Mouse (Mus musculus): ENCODE data around the gene Srrd. TPM values are rescaled to one million over a fixed set of nuclear protein-coding genes. Genes with fewer than 3 reads are reported as not detected.
A peak's percentile ranks its signal among the peaks of the same experiment; 100 is the strongest.

Gene Srrd
- total RNA-seq (2017): 10.3 and 20.0 TPM in 2 replicates

DNA sequence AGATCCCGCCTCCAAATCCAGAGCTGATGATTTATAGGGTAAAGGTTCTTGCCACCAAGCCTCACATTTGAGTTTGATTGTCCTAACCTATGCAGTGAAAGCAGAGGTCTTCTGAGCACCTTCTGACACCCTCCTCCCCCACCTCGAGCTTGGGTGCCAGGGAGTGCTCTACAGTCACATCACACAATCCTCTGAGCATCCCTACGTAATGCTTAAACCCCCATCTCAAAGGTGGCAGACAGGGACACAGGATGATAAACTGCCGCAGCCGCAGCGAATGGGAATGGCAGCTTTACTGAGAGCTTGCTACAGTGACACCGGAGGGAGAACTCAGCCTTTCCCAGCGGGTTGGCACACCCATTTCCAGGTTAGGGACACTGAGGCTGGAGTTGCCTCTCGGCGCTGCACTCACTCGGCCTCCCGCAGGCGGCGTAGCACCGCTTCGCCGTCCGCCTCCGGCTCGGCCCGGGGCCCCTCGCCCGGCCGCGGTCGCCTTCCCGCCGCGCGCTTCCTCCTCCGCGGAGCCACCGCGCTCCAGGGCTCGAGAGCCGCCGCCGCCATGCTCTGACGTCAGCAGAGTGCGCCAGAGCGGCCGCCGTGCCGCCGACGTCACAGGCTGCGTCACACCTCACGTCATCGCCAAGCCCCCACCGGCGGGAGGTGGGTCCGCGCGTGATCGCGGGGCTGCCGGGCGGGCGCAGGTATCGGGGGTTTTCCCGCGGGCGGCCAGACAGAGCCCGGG is at the start of gene Srrd, which contains the start of gene Hps4:
Gene Srrd (minus strand): TSS at position 578 of the 742 bp plus-strand sequence.
Gene Hps4 (plus strand): TSS at position 621 of the 742 bp plus-strand sequence.
- ATAC-seq (replicated peaks; ENCODE audit: low read depth, poor library complexity, severe bottlenecking): peak; percentile 70

DNA sequence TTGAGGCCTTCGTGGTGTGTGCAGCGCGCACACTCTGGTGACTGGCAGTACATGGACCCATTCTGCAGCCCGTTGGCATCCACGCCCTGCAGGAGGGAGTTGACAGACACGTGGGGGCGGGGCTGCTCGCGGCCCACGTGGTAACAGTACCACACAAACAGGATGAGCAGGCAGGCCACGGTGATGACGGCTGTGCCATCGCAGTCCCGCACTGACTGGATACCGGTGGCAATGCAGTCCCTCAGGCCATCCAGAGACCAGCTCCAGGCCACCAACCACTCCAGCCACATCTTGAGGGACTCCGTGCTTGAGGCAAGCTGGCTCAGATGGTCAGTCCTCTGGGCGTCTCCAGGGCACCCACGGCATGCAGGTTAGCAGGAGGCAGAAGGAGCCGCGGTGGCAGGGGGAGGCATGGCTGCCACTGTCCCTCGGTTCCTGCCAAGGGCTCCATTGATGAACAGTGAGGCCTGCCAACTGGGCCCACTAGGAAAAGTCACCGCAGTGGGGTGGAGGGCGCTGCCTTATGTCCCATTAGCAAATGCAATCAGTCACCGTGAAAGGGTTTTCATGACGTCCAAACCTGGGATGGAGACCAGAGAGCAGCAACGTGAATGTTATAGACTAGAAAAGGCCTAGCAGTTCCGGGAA is 49.0 kb upstream of the Srrd start:
- no peak for ATAC-seq (replicated peaks; ENCODE audit: low read depth, poor library complexity, severe bottlenecking)

DNA sequence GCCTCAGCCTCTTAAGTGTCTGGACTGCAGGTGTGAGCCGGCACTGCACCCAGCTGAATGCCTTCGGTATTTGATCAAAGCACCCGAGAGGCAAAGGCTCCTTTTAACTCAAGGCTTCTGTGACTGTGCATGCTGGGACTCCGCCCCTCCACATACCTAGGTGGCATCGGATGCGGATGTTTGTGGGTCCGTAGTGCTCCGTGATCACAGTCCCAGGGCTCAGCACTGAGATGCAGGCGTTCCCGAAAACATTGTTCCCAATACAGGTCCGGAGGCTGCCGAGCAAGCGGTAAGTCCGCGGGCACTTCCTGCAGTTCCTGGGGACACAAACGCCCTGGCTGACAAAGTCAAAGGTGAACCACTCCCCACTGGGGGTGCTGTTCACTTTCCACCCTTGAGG is 48.2 kb upstream of the Srrd start:
- no peak for ATAC-seq (replicated peaks; ENCODE audit: low read depth, poor library complexity, severe bottlenecking)

DNA sequence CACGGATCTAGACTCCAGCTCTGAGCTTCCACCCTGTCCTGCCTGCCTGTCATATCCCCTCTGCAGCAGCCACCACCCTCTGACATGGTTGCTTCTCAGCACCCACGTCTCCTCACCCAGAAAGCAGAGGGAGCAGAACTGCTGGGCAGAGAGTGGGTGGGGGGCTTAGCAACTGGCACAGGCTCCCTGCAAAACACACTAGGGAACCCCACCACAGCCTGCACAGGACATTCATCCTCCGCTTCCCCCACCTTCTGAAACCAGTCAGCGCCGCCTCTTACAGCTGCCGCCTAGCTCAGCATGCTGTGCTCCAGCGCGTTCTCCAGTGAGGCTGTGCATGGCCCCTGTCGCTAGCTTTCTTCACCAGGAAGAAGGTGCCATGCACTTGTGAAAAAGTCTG is 46.5 kb upstream of the Srrd start:
- ATAC-seq (replicated peaks; ENCODE audit: low read depth, poor library complexity, severe bottlenecking): no peak

GRCm38 (mm10) chr5:112385973-112386372 is 43.1 kb upstream of the Srrd start:
- no peak for ATAC-seq (replicated peaks; ENCODE audit: low read depth, poor library complexity, severe bottlenecking)

GRCm38 (mm10) chr5:112384805-112385472 is 42.1 kb upstream of the Srrd start:
- peak; percentile 88 for ATAC-seq (replicated peaks; ENCODE audit: low read depth, poor library complexity, severe bottlenecking)

- ATAC-seq (replicated peaks; ENCODE audit: low read depth, poor library complexity, severe bottlenecking): no peak
These were observed 39.9 kb upstream of the Srrd start for GRCm38 (mm10) chr5:112382641-112383330.

DNA sequence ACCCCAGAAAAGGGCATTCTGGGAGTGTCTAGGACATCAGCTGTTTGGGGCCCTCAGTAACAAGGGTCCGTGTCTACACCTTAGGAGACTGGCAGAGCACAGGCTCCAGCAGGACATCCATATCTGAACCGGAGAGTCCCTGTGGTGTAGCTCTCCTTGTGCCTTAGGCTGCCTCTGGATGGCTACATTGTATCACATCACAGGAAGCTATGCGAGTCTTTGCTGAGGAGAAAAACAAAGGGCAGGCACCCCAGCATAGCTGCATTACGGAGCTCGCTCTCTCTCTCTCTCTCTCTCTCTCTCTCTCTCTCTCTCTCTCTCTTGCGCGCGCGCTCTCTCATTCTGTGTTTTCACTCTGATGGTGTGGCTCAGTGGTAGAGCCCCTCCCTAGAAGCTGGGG is 39.2 kb upstream of the Srrd start:
- ATAC-seq (replicated peaks; ENCODE audit: low read depth, poor library complexity, severe bottlenecking): no peak

- no peak for ATAC-seq (replicated peaks; ENCODE audit: low read depth, poor library complexity, severe bottlenecking)
These were observed 38.3 kb upstream of the Srrd start for GRCm38 (mm10) chr5:112381154-112381553.

DNA sequence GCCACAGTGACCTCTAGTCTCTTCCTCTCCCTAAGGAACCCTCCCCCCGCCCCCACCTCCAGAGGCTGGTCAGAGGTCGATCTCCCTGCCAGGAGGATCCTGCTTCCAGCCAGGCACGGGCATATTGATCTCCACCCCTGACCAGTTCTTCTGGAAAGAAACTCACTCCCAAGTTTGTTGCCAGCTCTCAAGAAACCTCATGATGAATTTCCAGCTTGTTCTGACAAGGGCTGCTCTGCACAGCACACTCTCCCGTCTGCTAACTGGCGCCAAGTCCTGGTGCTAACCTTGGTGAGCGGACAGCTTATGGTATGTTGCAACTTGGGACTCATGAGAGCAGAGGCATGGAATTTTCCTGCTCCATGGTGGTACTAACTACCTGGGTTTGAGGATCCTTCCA is 35.9 kb upstream of the Srrd start:
- no peak for ATAC-seq (replicated peaks; ENCODE audit: low read depth, poor library complexity, severe bottlenecking)

DNA sequence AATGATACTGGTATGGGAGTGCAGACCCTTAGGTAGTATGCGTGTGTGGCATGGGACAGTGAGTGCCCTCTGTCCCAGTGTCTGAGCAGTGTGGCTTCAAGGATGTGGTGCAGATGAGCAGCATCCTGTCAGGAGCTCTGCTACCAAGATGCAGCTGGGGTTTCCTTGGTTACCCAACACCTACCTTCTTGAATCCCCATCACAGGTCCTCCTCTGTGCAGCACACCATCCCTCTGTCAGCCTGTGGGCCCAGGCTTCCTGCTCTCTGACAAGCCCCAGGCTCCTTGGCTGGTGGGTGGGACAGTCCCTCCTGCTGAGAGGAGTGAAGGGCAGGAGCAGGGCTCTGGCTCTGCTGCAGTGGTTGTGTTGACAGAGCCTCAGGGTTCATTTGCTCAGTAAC is 34.5 kb upstream of the Srrd start:
- ATAC-seq (replicated peaks; ENCODE audit: low read depth, poor library complexity, severe bottlenecking): no peak

DNA sequence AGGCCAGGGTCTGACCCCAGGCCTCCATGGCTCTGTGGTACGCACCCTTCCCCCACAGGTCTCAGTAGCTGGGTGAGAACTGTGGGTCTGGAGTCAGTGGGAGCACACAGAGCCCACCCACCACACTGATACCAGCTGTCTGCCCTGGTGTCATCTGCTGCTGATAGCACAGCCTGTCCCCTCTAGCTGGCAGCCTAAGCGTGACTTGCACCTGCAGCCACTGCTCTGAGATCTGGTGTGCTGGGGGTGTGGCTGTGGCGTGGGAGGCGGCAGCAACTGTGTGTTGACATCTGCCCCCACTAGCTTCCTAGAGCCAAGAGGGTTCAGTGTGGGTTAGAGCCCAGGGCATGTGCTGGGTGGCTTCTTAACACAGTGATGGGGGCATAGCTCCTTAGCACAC is 33.3 kb upstream of the Srrd start:
- no peak for ATAC-seq (replicated peaks; ENCODE audit: low read depth, poor library complexity, severe bottlenecking)

DNA sequence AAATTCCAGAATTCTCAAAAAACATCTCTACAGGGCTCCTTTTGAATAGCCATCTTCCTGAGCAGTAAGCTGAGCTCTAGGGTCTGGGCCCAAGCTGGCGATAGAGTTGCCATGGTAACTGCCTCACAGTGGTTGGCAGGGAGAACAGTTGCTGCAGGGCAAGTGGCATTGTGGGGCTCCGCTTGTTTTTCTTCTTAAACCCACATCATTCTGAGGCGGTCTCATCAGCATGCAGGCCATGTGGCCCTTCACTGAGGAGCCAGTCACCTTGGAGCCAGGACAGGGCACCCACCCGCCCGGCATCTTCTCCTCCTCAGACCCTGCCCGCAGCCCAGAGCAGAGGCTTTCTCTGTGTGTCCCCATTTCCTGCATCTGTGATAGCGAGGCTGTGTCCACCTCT is 29.1 kb upstream of the Srrd start:
- ATAC-seq (replicated peaks; ENCODE audit: low read depth, poor library complexity, severe bottlenecking): no peak

DNA sequence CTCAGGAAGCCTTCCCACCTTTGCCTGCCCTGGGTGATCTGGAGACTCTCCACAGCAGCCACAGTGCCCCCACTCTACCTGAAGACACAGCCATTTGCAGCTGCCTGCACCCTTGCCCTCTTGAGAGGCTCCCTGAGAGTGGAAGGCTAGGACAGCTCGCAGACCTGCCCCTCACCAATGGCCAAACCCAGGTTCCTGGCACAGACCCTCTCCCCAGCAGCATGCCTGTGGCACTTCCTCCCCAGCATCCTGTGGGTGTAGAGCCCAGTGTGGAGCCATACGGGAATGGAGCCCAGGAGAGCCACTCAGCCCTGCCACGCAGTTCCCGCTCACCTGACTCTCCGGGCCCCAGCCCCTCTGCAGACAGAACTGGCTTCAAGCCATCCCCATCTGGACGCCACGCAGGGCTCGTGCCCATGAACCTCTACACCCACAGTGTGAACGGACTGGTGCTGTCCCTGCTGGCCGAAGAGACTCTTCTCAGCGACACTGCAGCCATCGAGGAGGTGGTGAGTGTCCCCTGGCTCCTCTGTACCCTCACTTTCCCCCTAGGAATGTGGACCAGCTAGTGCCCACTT is 27.5 kb upstream of the Srrd start:
- ATAC-seq (replicated peaks; ENCODE audit: low read depth, poor library complexity, severe bottlenecking): no peak

GRCm38 (mm10) chr5:112369326-112369725 is 26.5 kb upstream of the Srrd start:
- no peak for ATAC-seq (replicated peaks; ENCODE audit: low read depth, poor library complexity, severe bottlenecking)

DNA sequence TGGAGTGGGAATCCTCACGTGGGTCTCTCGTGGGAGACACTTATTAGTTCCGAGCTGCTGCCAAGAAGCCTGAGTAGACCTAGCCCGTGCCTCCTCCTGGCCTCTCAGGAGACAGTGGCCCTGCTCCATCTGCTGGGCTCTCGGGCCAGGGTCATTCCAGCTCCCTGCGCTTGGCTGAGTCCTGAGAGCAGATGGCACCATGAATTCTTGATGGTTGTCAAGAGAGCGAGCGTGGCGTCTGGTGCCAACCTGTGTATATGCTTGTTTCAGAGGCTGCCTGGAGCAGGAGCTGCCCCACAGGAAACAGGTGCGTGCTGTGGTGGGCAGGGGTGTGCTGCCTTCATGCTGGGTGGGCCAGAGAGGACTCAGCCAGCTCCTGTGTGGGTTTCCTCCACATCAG is 25.8 kb upstream of the Srrd start:
- no peak for ATAC-seq (replicated peaks; ENCODE audit: low read depth, poor library complexity, severe bottlenecking)

DNA sequence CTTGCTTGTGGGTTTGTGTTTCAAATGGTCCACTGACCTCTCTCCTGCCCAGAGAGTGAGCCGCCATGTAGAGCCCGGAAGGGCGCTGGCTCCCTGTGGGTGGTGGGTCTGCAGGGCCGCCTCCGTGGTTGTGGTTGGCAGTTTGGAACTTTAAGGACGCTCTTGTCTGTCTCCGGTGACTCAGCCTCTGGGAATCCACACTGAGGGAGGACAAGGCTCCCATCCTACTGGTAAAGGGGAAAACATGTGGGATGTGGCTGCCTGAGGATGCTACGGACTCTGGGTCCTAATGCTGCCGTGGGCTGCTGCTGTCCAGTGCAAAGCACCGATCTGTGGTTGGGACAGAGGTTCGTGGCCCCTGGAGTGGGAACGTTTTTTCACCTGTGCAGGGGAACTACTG is 25.1 kb upstream of the Srrd start:
- no peak for ATAC-seq (replicated peaks; ENCODE audit: low read depth, poor library complexity, severe bottlenecking)

GRCm38 (mm10) chr5:112367338-112367737 is 24.5 kb upstream of the Srrd start:
- ATAC-seq (replicated peaks; ENCODE audit: low read depth, poor library complexity, severe bottlenecking): no peak

DNA sequence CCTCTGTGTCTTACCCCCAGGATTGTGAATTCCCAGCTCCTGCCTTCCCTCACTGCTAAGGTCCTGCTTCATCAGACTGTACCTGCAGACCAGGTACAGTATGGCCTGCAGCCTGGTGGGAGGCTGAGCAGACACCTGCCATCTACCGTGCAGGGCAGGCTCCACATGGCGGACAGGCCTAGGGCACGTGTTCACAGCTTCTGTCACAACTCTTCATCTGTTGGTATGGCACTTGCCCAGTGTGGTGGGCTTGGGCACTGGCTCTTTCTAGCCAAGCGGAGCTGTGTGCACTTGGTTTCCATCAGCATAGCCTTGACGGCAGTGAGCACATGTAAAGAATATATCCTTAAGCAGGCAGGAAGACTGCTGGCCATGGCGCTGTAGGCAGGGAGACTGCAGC is 24.0 kb upstream of the Srrd start:
- no peak for ATAC-seq (replicated peaks; ENCODE audit: low read depth, poor library complexity, severe bottlenecking)

- no peak for ATAC-seq (replicated peaks; ENCODE audit: low read depth, poor library complexity, severe bottlenecking)
These were observed 21.5 kb upstream of the Srrd start for GRCm38 (mm10) chr5:112364184-112364797.
